Mouse (Mus musculus): Measurements from ENCODE around the gene Nkain4. TPM values are rescaled to one million over a fixed set of nuclear protein-coding genes. Genes with fewer than 3 reads are reported as not detected.
A peak's percentile ranks its signal among the peaks of the same experiment; 100 is the strongest.

Nkain4 gene
- 95.5 and 106 TPM in 2 replicates for polyA plus RNA-seq (2015; fragmentation: Nextera tagmentation; extraction: Ambion mirVana)

- Histone ChIP-seq H3K36me3 (no peaks in the 10 kb centered on the region), H3K4me3 (peak within 1 kb of the TSS; percentile 57), H3K27ac (replicated peaks) (peak within 1 kb of the TSS; percentile 83), H3K27me3 (no peaks in the 10 kb centered on the region), H3K4me2 (peak within 1 kb of the TSS; percentile 70), H3K9ac (peak within 1 kb of the TSS; percentile 61), H3K9me3 (no peaks in the 10 kb centered on the region), H3K4me1 (replicated peaks) (peaks cover 35% of the 10 kb centered on the region)
- WGBS = under 1% methylated on average over 52 of the region's 52 CpGs
- peak; percentile 92 for ATAC-seq (ENCODE audit: low FRiP score, low read depth)
These were observed at the start of gene Nkain4 for GRCm38 (mm10) chr2:180954061-180955047. Nkain4 (minus strand) TSS chr2:180954699.

- peak; percentile 45 for ATAC-seq (ENCODE audit: low FRiP score, low read depth)
- Histone ChIP-seq H3K9ac (no peak overlapping the region), H3K27ac (replicated peaks) (no peak overlapping the region), H3K4me1 (replicated peaks) (no peaks in the 10 kb centered on the region), H3K4me3 (no peak overlapping the region), H3K36me3 (no peaks in the 10 kb centered on the region), H3K27me3 (no peaks in the 10 kb centered on the region), H3K4me2 (no peak overlapping the region), H3K9me3 (no peaks in the 10 kb centered on the region)
- 75% methylated on average over 3 of the region's 3 CpGs for WGBS
These were observed 42.4 kb upstream of the Nkain4 start for GRCm38 (mm10) chr2:180996905-180997304.

- H3K4me3 ChIP-seq = no peak overlapping the region
- ATAC-seq (ENCODE audit: low FRiP score, low read depth) = peak; percentile 72
- no peaks in the 10 kb centered on the region for H3K36me3 ChIP-seq
- H3K4me1 ChIP-seq (replicated peaks) = no peaks in the 10 kb centered on the region
- H3K9me3 ChIP-seq = no peaks in the 10 kb centered on the region
- 24% methylated on average over 5 of the region's 5 CpGs for WGBS
- H3K27ac ChIP-seq (replicated peaks) = no peak overlapping the region
- H3K4me2 ChIP-seq = no peak overlapping the region
- no peak overlapping the region for H3K9ac ChIP-seq
- no peaks in the 10 kb centered on the region for H3K27me3 ChIP-seq
These were observed 41.9 kb upstream of the Nkain4 start for GRCm38 (mm10) chr2:180996436-180996835.

GRCm38 (mm10) chr2:180995457-180995856, 41.0 kb upstream of the Nkain4 start:
- Histone ChIP-seq H3K36me3 (no peaks in the 10 kb centered on the region), H3K9ac (no peak overlapping the region), H3K27me3 (no peaks in the 10 kb centered on the region), H3K4me2 (no peak overlapping the region), H3K27ac (replicated peaks) (no peak overlapping the region), H3K4me3 (no peak overlapping the region), H3K4me1 (replicated peaks) (no peaks in the 10 kb centered on the region), H3K9me3 (no peaks in the 10 kb centered on the region)
- no peak for ATAC-seq (ENCODE audit: low FRiP score, low read depth)
- WGBS = 72% methylated on average over 4 of the region's 4 CpGs

DNA sequence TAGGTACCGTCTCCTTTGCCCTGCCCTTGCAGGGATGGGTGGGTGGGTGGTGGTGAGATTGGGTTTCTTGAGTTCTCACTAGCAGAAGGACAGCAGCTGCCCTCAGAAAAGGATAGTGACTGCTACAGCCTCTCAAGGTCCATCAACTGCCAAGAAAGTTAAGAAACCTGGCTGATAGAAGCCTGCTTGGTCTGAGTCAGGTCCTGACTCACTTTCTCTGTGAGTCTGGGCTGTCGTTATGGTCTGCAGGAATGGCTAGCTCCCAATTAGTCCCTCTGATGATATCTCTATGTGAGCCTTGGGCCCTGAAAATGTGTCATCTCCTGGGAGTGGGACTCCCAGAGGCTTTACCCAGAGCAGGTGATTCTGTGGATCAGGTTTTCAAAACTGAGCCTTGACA, 39.9 kb upstream of the Nkain4 start:
- ATAC-seq (ENCODE audit: low FRiP score, low read depth) = no peak
- H3K36me3 ChIP-seq = no peaks in the 10 kb centered on the region
- WGBS = 81% methylated on average over 2 of the region's 2 CpGs
- H3K9ac ChIP-seq = no peak overlapping the region
- H3K27ac ChIP-seq (replicated peaks) = no peak overlapping the region
- H3K4me2 ChIP-seq = no peak overlapping the region
- H3K4me1 ChIP-seq (replicated peaks) = no peaks in the 10 kb centered on the region
- H3K4me3 ChIP-seq = no peak overlapping the region
- H3K9me3 ChIP-seq = no peaks in the 10 kb centered on the region
- H3K27me3 ChIP-seq = no peaks in the 10 kb centered on the region

- H3K27me3 ChIP-seq = no peaks in the 10 kb centered on the region
- no peak overlapping the region for H3K4me3 ChIP-seq
- no peak overlapping the region for H3K4me2 ChIP-seq
- H3K4me1 ChIP-seq (replicated peaks) = no peaks in the 10 kb centered on the region
- no peak for ATAC-seq (ENCODE audit: low FRiP score, low read depth)
- H3K27ac ChIP-seq (replicated peaks) = no peak overlapping the region
- 57% methylated on average over 4 of the region's 4 CpGs for WGBS
- H3K9ac ChIP-seq = no peak overlapping the region
- H3K36me3 ChIP-seq = no peaks in the 10 kb centered on the region
- no peaks in the 10 kb centered on the region for H3K9me3 ChIP-seq
These were observed 35.8 kb upstream of the Nkain4 start for GRCm38 (mm10) chr2:180990347-180990746.

- H3K9ac ChIP-seq = no peak overlapping the region
- H3K9me3 ChIP-seq = no peaks in the 10 kb centered on the region
- no peak overlapping the region for H3K4me3 ChIP-seq
- no peaks in the 10 kb centered on the region for H3K36me3 ChIP-seq
- H3K27me3 ChIP-seq = no peaks in the 10 kb centered on the region
- WGBS = 100% methylated on average over 1 of the region's 1 CpGs
- H3K4me1 ChIP-seq (replicated peaks) = no peaks in the 10 kb centered on the region
- no peak overlapping the region for H3K4me2 ChIP-seq
- H3K27ac ChIP-seq (replicated peaks) = no peak overlapping the region
- ATAC-seq (ENCODE audit: low FRiP score, low read depth) = no peak
These were observed 34.4 kb upstream of the Nkain4 start for GRCm38 (mm10) chr2:180988948-180989347.

- H3K4me2 ChIP-seq = no peak overlapping the region
- no peak overlapping the region for H3K4me3 ChIP-seq
- 34% methylated on average over 3 of the region's 3 CpGs for WGBS
- no peaks in the 10 kb centered on the region for H3K36me3 ChIP-seq
- no peaks in the 10 kb centered on the region for H3K9me3 ChIP-seq
- H3K27ac ChIP-seq (replicated peaks) = no peak overlapping the region
- no peaks in the 10 kb centered on the region for H3K27me3 ChIP-seq
- peak; percentile 36; the same call in 1 of the 2 replicates for ATAC-seq (ENCODE audit: low FRiP score, low read depth)
- no peak overlapping the region for H3K9ac ChIP-seq
- no peaks in the 10 kb centered on the region for H3K4me1 ChIP-seq (replicated peaks)
These were observed 33.9 kb upstream of the Nkain4 start for GRCm38 (mm10) chr2:180988347-180988913.

GRCm38 (mm10) chr2:180987432-180988030, 33.0 kb upstream of the Nkain4 start:
- ATAC-seq (ENCODE audit: low FRiP score, low read depth) = no peak
- WGBS = 13% methylated on average over 5 of the region's 5 CpGs
- H3K4me2 ChIP-seq = no peak overlapping the region
- H3K4me1 ChIP-seq (replicated peaks) = no peaks in the 10 kb centered on the region
- no peak overlapping the region for H3K4me3 ChIP-seq
- H3K27ac ChIP-seq (replicated peaks) = no peak overlapping the region
- no peaks in the 10 kb centered on the region for H3K9me3 ChIP-seq
- no peak overlapping the region for H3K9ac ChIP-seq
- peaks cover 3% of the 10 kb centered on the region; the same call in 1 of the 2 replicates for H3K36me3 ChIP-seq
- no peaks in the 10 kb centered on the region for H3K27me3 ChIP-seq

DNA sequence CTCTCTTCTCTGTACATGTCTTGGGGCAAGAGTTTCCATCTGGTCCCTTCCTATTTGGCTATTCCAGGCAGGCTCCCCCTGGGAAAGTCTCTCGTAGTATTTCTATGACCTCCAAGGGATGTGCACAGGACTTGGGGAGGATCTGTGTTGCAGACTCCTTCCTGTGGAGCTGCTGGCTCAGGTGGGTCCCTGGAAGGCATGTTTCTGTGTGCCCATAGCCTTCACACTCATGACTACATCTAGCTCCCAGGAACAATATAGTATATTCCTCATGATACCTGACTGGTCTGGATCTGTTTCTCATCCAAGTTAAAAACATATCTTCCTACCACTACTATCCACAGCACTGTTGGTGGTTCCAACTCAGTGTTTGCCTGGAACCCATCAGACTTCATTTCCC, 32.5 kb upstream of the Nkain4 start:
- no peak for ATAC-seq (ENCODE audit: low FRiP score, low read depth)
- WGBS = 53% methylated on average over 1 of the region's 1 CpGs

GRCm38 (mm10) chr2:180986449-180986848, 31.9 kb upstream of the Nkain4 start, which contains the start of gene Col20a1:
Col20a1 (plus strand) TSS chr2:180986535.
- Histone ChIP-seq H3K9ac (no peak within 1 kb of the TSS), H3K27ac (replicated peaks) (no peak within 1 kb of the TSS), H3K4me1 (replicated peaks) (no peaks in the 10 kb centered on the region), H3K27me3 (no peaks in the 10 kb centered on the region), H3K9me3 (no peaks in the 10 kb centered on the region), H3K4me2 (no peak within 1 kb of the TSS), H3K36me3 (peaks cover 13% of the 10 kb centered on the region), H3K4me3 (no peak within 1 kb of the TSS)
- 62% methylated on average over 2 of the region's 2 CpGs for WGBS
- no peak for ATAC-seq (ENCODE audit: low FRiP score, low read depth)

More for the DNA sequence above, 32.5 kb upstream of the Nkain4 start:
- Histone ChIP-seq H3K4me3 (no peak overlapping the region), H3K27me3 (no peaks in the 10 kb centered on the region), H3K9me3 (no peaks in the 10 kb centered on the region), H3K4me2 (no peak overlapping the region), H3K36me3 (peaks cover 8% of the 10 kb centered on the region), H3K9ac (no peak overlapping the region), H3K4me1 (replicated peaks) (no peaks in the 10 kb centered on the region), H3K27ac (replicated peaks) (no peak overlapping the region)

GRCm38 (mm10) chr2:180985635-180986034, 31.1 kb upstream of the Nkain4 start:
- Histone ChIP-seq H3K36me3 (peaks cover 21% of the 10 kb centered on the region), H3K9ac (no peak overlapping the region), H3K4me1 (replicated peaks) (no peaks in the 10 kb centered on the region), H3K27ac (replicated peaks) (no peak overlapping the region), H3K4me3 (no peak overlapping the region), H3K4me2 (no peak overlapping the region), H3K27me3 (no peaks in the 10 kb centered on the region), H3K9me3 (no peaks in the 10 kb centered on the region)
- no peak for ATAC-seq (ENCODE audit: low FRiP score, low read depth)
- WGBS = 92% methylated on average over 2 of the region's 2 CpGs

Measured in hindbrain, embryonic 15.5 days (tissue).